Mouse (Mus musculus): Measurements from ENCODE around the gene Pex10.

Gene Pex10

DNA sequence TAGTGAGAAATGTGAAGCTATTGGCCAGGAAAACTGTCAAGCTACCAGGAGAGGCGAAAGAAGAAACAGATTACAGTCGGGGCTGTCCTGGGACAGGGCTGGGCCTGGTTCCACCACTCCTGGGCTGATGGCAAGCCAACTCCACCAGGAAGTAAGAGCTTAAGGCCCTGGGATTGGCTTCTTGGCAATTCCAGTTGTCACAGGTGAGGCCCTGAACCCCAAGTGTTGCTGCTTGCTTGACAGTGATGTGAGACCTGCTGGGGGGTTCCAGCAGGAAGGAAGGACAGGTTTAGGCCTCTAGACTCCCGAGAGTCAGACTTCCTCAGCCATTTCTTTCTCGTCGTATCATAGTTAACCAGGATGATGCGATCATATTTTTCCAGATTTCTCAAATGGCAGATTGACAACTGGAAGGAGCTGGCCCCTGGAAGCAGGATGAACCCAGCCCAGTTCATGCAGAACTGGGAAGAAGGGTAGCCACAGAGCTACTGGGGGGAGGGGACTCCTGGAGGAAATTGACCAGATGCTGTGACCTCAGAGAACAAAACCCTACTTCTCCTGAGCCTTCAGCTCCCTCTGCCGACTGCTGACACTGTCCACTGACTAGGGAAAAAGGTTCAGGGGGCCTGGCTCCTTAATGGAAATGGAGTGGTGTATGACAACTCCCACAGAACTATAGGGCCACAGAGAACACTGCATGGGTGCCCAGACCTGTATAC lies 26.8 kb downstream of the Pex10 start:
- DNase-seq: peak in 1 of 2 experiments; percentile 45

- peak; percentile 57 to 66 for DNase-seq
Observed at GRCm38 (mm10) chr4:155094565-155094964, 27.7 kb downstream of the Pex10 start.

- DNase-seq: peak; percentile 92 to 94
Observed at GRCm38 (mm10) chr4:155095238-155095900, 28.6 kb downstream of the Pex10 start.

- DNase-seq: peak; percentile 71 to 78
Observed at GRCm38 (mm10) chr4:155095967-155096366, 29.2 kb downstream of the Pex10 start.

- peak in 1 of 2 experiments; percentile 26 for DNase-seq
Observed at GRCm38 (mm10) chr4:155097452-155097851, 30.6 kb downstream of the Pex10 start.

DNA sequence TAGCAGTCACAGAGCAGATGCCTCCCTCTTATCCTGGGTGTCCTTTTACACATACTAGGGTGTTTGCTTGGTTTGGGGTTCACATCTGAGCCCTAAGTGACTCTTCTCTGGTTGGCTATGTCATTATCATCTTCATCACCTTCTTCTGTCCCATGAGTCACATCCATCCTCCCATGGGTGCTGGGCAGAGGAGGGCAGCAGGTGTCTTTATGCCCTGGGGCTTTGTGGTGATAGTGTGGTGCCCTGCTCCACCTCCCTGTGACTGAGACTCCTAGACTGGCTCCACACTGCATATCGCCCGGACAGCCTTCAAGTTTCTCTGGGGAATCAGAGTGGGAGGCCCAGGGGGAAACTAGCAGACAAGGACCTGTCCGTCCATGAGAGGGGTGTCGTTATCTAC lies 31.8 kb downstream of the Pex10 start:
- DNase-seq: no peak

DNA sequence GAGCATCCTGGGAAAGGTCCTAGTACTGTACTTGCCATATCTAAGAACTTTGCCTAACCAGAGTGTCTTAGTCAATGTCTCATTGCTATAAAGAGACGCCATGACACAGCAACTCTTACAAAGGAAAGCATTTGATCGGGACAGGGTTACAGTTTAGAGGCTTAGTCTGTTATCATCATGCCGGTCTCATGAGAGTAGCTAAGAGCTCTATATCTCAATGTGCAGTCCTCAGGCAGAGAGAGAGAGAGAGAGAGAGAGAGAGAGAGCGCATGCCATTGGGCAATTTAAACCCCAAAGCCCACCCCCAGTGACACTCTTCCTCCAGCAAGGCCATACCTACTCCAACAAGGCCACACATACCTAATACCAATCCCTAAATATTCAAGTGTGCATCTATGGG lies 41.1 kb downstream of the Pex10 start:
- no peak for DNase-seq

DNA sequence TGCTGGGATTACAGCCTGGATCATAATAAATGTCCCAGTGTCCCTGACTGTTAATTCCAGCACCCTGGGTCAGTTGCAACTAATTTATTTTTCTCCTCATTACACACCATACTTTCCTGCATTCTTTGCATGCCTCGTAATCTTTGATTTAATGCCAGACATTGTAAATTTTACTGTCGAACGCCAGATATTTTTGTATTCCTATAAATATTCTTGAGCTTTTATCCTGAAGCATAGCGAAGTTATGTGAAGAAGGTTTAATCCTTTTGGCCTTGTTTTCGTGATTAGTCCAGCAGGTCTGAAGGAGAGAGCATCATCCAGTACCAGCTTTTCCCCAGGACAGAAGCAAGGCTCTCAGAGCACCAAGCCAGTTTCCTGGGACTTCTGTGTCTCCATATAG lies 42.7 kb downstream of the Pex10 start:
- DNase-seq: no peak

DNA sequence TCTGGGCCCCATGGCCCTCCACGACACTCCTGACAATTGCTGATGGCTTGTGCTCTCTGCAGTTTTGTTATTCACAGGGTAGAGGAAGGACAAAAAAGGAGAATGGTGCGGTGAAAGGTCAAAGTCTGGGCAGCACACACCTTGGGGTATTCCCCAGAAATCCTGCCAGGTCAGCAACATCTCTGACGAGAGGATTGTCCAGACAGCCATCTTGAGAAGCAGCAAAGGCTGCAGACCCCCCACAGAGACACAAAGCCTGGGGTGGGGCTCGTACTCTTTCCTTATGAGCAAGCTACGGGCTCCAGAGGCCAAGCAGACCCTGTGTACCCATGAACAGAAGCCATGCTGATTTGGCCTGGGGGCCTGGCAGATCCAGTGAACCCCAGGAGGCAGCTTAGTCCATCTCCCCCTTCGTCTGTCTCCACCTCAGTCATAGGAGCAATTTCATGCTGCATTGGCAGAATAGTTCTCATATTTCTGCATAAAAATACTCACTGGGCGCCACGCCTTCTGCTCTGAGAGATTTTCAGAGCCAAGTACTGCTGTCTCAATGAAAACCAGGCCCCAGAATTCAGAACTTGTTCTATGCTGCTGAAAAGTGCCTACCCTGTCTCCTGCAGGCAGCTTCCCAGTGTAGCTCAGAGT lies 47.1 kb downstream of the Pex10 start:
- no peak for DNase-seq

- no peak for DNase-seq
Observed at GRCm38 (mm10) chr4:155116607-155117006, 49.8 kb downstream of the Pex10 start.

DNA sequence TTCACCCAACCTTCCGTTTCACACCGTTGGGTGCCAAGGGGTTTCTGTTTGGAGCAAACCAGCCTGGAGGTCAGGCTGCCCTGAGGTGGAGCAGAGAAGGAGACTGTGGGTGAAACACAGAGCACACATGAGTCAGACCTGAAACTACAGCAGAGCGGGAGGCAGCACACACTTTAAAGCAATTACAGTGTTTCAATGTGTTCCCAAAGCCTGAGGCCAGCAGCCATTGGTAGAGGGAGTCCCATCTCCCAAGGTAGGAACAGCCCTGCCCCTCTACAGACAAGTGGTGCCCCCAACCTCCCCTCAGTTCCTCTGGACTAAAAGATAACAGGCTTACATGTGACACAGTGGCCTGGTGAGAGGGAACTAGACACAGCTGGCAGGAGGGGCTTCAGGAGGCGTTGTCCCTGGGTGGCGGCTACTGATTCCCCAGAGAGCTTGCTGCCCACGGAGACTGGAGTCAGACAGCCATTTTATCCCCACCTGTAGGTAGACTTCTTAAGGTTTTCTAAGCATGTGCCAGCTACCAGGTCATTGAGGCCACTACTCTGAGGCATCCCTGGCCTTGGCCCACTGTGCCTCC lies 50.7 kb downstream of the Pex10 start:
- DNase-seq: no peak

GRCm38 (mm10) chr4:155118278-155118677 lies 51.5 kb downstream of the Pex10 start:
- DNase-seq: no peak

- DNase-seq: no peak
Observed at GRCm38 (mm10) chr4:155120038-155120437, 53.2 kb downstream of the Pex10 start.

DNA sequence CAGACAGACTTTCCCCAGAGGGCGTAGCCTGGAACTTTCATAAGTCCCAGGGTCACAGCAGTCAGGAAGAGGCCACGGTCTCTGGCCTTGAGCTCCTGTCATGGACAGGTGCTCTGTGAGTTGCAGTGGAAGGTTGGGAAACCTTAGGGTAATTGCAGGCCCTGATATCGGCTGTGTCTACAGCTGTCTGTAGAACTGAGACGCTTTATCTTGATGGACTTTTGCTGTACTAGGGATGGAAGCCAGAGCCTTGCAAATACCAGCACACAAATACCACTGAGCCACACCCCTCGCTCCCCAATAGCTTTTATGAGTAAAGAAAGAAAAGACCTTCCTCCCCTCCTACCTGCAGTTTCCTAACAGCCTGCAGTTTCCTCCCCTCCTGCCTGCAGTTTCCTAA lies 53.8 kb downstream of the Pex10 start:
- DNase-seq: no peak

DNA sequence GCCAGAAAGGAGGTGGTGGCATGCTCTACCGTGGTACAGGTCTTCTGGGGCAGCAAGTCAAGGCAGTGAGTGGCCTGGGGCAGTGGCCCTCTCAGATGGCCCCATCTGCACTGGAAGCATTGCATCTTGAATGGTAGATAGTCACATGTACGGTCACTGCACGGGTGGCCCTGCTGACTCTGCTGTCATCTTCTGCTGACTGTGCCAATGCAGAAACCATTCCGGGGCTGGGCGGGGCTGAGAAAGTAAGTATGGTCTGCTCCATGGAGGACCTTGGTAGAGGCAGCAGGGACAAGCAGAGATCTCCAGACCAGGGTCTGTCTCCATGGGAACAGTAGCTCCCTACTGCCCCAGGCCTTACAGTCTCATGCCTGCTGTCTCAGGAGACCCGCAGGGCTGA lies 54.4 kb downstream of the Pex10 start:
- no peak for DNase-seq

Measured in cerebellum, adult 18-20 months (tissue).